Mouse (Mus musculus) layer of hippocampus, adult 9-10 months (tissue): ENCODE measurements around the gene Gmeb1.
"Not testable (repeated sequence)": the region's sequence is repeated elsewhere in the genome, so short reads cannot be mapped to it uniquely, and the experiment has no call there.

Experiments
- DNase-seq: peaks from one replicate; pipeline ENCODE4 v3.0.0; 2022; ENCODE audit warnings: low spot score

The Gmeb1 gene

DNA sequence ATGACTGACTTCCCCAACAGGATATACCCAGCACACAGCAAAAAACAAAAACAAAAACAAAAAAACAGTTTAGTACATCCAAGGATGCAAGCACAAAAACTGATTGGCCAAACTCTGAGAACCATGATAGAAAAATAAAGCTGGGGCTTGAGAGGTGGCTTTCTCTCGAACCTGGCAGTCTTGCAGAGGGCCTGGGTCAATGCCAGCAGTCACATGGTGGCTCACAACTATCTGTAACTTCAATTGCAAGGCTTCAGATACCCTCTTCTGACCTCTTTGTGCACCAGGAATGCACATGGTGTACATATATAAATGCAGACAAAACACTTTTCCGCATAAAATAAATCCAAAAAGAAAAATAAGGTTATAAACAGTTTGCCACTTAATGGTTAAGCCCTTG lies 11.8 kb upstream of the Gmeb1 start:
- DNase-seq = no peak

DNA sequence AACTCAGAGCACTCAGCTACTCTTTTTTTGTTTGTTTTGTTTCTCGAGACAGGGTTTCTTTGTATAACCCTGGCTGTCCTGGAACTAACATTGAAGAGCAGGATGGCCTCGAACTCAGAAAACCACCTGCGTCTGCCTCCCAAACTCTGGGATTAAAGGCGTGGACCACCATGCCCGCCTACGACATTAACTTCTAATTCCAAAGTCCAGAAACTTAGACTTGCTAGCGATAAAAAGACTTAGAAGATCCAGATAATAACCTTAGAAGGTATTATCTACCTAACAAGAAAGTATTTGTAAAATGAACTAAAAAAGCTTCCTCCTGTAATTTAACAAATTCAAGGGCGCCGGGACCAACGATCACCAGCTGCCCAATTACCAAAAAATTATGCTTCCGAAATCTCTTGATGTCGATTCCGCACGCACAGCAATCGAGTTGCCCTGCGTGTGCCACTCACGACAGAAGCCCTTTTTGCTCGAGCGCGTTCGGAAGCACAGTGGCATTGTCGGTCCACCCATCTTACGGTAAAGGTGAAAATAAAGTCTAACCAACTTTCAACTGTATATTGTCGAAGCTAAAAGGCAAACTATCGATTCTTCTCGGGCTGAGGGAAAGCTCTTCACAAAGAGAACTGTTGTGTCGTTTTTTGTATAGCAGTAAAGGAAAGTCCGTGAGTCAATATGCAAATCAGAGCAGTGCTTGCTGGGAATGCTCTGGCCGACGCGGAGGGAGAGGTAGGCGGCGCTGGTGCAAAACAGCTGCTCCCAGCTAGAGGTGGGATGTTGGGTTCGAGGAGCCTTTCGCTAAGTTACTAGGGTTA lies 8.5 kb upstream of the Gmeb1 start:
- DNase-seq = peak; percentile 83

DNA sequence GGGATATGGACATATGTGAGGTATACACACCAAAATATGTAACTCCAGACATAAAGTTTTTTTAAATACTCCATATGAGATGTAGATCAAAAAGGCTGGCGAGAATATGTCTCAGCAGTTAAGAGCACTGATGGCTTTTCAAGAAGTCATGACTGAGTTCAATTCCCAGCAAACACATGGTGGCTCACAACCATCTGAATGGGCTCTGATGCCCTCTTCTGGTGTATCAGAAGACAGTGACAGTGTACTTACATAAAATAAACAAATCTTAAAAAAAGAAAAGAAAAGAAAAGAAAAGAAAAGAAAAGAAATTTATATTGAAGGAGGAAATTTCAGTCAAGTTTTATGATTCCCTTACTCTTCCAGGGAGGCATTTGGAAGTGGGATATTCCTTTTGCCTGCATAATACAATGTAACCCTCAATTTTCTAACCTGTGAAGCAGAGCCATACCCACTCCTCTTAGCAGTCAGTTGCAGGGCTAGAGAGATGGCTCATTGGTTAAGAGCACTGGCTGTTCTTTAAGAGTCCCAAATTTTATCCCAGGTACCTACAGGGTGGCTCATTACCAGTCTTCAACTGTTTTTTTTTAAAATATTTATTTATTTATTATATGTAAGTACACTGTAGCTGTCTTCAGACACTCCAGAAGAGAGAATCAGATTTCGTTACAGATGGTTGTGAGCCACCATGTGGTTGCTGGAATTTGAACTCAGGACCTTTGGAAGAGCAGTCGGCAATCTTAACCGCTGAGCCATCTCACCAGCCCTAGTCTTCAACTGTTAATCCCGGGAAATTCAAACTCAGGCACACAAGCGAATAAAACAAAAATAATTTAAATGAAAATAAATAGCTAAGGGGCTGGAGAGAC lies 7.7 kb upstream of the Gmeb1 start:
- no peak for DNase-seq

DNA sequence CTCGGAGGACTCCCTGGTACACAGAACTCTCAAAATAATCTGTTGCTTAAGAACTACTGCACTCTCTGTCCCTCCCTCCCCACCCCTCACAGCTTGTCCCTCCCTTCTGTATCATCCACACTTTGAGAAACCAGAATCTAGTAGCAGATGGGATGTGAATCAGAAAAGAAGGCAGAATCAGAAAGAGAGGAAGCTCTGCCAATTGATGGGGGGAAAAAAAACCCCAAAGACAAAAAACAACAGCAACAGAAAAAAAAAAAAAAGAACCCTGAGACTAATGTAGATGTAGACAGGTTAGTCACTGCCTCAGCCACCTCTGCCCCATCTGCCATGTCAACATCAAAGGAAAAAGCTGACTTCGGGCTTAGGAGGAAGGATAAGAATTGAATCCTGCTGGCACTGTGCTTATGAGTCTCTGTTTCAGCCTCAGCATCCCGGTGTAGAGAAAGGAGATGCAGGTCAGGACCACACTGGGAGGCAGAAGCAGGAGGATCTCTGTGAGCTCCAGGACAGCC lies 5.5 kb upstream of the Gmeb1 start:
- DNase-seq = no peak

DNA sequence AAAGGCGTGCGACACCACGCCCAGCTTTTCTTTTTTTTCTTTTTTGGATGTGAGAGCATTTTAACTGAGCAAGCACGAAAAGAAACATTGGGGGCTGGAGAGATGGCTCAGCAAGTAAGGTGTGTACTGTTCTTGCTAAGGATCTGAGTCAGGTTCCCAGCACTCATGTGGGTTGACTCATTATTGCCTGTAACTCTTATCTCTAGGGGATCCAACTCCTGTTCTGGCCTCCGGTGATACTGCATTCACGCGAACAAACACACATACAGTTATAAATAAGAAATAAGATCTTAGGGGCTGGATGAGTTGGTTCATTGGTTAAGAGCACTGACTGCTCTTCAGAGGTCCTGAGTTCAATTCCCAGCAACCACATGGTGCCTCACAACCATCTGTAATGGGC lies 1.9 kb upstream of the Gmeb1 start:
- no peak for DNase-seq

DNA sequence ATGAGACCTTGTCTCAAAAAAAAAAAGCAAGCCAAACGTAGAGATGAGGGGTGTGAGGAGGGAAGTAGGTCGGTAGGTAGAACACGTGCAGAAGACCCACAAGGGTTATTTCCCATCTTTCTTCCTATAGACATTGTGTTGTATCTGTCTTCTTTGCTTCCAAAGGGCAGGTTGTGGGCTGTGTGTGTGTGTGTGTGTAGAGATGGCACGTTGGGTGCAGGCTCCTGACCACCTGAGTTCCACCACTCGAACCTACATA lies 885 bp upstream of the Gmeb1 start:
- no peak for DNase-seq

DNA sequence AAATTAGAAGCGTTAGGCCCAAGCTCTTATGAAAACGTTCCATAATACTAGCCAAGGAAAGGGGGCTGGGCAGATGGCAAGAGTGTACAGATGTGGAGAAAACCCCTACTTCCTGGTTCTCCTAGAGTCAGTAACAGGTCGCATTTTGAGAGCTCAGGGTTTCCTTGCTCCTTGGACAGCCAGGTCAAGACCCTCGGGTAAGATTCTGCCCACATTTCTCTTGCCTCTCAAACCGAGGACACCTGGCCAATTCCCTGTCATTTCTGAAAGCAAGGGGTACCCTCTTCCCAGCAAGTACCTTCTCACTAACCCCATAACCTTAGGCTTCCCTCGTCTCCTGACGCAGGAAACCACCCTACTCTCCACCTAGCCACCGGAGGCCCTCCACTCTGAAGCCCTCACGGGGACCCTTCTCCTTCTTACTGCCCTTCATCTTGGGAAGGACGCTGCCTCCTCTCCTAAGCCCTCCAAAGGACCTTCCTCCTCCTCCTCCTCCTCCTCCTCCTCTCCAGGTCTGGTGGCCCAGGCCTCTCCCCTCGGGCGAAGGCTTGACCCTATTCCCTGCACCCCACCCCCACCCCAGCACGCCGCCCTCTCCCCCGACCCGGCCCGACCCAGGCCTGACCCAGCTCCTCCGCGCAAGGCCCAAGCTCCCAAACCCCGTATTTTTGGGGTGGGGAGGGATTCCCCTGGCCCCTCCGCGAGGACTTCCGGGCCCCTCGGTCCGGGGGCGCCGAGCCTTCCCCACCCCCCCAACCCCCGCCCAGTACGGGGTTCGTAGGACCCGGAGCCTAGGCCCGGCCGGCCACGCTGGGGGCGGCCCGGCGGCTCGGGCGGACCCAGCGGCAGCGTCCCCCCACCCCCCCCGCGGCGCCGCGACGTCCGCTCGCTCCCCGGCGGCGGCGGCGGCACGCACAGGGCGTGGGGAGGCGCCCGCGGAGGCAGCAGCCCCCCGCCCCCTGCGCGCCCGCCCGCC lies 710 bp downstream of the Gmeb1 start:
- no peak for DNase-seq

DNA sequence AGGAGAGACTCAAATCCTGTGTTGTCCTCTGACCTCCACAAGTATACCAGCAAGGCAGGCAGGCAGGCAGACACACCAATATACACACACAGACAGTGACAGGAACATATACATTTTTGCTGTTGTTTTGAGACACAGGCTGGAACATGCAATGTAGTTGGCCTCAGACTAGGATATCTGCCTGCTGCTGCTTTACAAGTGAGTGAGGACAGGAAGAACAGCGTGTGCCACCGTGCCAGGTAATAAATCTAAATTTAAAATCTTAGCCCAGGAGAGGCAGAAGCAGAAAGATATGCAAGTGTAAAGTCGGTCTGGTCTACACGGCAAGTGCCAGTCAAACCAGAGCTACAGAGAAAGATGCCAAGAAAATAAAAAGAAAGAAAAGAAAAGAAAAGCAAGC lies 2.2 kb downstream of the Gmeb1 start:
- DNase-seq = no peak

DNA sequence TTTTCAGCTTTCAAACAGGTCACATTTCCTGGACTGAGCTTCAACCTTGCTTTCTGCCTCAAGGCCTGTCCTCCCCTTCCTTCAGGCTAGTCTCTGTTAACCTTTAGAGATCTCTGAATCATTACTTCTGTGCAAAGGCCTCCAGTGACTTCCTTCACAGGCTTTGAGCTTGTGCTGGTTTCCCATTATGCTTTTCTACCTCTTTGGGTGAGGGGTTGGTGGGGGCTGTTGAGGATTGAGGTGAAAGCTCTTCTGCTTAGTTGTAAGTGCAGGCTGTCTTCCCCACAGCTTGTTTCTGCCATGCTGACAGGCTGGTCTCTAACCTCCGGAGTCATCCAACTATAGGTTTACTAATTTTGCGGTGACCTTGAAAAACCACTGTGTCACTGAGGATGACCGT lies 5.0 kb downstream of the Gmeb1 start:
- no peak for DNase-seq

DNA sequence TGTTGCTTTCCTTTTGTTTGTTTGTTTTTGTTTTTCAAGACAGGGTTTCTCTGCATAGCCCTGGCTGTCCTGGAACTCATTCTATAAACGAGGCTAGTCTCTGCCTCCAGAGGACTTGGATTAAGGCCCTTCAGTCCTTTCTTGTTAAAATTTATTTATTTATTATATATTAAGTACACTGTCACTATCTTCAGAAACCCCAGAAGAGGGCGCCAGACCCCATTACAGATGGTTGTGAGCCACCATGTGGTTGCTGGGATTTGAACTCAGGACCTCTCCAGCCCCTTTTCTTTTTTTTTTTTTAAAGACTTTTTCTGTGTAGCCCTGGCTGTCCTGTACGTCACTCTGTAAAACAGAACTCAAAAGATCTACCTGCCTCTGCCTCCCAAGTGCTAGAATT lies 6.4 kb downstream of the Gmeb1 start:
- no peak for DNase-seq

DNA sequence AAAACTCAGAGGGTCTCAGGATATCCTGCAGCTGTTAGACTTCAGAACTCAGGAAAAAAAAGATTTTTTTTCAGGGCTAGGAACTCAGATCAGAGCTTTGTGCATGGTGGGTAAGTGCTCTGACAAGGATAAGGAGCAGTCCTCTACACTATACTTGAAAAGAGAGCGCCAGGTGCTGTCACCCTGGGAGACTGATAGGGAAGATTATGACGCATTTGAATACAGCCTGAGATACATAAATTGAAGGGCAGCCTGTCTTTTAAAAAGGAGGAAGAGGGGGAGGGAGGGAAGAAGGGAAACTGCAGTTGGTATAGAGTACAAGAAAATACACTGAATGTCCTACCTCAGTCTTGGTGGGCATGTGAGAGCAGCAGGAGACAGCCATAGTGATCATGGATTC lies 7.8 kb downstream of the Gmeb1 start:
- no peak for DNase-seq

DNA sequence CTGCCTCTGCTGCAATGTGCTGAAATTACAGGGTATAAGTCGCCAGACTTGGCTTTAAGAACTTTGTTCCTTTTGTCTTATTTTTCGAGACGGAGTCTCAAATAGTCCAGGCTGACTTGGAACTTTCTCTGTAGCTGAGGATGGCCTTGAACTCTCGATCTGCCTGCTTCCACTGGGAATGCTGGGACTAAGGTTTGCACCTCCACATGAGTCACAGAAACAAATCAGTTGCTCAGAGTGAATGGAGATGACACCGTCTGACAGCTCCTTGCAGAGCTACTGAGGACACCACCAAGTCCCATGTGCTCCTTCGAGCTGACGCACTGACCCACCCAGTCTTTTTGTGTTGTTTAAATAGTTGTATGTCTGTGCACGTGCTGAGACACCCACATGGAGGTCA lies 8.3 kb downstream of the Gmeb1 start:
- DNase-seq = no peak

DNA sequence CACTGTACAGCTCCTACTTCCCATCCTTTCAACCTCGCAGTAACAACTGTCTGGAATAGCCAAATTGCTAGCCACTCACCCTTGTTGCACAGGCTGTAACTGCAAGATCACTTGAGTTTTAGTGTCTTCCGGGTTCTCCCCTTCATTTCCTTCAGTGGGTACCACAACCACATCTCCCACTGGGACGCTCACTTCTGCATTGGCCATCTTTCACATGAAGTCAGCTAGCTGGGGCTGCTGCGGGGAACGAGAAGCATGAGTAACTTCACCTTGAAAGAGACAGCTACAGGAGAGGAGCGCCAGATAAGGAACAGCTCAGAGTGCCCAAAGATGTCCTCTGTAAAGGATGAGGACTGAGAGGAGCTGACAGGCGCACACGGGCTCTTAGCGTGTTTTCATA lies 9.8 kb downstream of the Gmeb1 start:
- no peak for DNase-seq

DNA sequence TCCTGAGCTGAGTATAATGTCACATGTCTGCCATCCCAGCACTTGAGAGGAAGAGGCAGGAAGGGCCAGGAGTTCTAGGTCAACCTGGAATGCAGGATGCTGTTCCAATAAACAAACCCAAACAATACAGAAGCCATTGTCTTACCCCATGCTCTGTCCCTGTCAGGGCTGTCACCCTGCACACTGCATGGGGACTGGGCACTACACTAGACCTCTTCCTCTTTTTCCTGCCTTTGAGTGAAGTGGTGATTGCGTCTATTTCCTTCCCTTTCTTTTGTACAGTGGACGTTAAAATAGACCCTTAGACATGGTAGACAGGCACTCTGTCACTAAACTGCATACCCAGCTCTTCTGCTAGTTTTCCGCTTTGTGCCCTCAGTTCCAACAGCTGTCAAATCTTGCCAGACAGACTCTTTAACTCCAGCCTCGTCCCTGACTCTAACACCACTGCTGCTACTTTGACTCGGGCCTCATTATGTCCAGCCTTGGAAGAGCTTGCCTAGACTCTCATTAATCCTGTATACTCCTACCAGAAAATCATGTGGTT lies 13.9 kb downstream of the Gmeb1 start:
- no peak for DNase-seq

DNA sequence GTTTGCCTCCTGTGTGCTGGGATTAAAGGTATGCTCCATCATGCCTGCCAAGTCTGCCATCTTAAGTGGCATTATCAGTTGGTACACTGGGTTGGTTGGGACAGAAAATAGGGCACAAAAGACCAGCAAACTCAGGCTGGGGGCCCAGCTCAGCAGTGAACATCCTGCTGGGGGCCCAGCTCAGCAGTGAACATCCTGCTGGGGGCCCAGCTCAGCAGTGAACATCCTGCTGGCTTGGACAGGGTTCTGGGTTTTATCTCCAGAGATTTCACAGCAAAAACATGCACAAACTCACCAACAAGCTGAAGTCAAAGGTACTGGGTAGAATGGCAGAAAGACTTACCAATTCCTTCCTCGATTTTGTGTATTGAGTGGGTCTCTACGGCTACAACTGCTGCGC lies 15.8 kb downstream of the Gmeb1 start:
- DNase-seq = no peak

DNA sequence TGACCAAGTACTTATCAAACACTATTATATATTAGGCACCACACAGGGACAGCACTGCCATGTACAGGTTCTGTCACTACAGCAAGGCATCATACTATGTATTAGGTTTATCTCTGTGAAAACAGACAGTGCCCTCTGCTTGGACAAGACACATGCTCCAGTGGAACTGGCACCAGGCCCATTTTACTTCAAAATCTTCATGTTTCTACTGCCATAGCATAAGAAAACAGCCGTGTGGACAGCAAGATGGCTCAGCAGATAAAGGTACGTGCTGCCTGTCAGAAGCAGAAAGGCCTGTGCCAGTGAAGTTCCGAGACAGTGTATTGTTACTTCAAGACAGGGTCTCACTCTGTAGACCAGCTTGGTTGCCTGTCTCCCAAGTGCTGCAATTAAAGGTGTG lies 20.2 kb downstream of the Gmeb1 start:
- DNase-seq = no peak

DNA sequence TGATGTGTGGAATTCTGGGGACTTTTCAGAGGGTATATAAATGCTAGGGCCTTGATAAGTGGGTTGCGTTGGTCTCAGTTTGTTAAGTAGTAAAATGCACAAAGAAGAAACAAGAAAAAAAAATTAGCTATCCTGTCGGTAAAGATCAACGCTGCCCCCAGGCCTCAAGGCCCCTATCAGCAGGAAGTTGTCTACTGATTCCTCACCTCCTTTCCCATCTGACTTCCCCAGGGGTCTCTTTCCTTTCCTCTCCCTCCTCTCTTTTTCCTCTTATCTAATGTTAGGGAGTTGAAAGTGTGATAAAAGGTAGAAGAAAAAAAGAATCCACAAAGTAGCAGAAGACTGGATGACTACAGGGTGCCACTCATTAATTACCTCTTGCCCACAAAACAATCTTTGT lies 21.0 kb downstream of the Gmeb1 start:
- DNase-seq = no peak

DNA sequence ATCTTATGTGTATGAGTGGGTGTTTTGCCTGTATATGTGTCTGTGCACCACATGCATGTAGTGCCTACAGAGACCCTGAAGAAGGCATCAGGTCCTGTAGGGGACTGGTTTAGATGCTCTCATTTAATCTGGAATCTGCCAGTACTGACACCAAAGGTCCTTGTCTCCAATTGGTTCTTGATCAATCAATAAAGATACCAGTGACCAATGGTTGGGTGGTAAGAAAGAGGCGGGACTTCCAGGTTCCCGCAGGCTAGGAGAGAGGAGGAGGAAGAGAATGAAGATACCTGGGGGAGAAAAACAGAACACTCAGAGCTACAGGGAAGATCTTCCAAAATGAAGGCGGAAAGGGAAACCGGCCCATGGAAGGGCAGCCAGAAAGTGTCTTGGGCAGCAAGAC lies 23.0 kb downstream of the Gmeb1 start:
- DNase-seq = no peak

DNA sequence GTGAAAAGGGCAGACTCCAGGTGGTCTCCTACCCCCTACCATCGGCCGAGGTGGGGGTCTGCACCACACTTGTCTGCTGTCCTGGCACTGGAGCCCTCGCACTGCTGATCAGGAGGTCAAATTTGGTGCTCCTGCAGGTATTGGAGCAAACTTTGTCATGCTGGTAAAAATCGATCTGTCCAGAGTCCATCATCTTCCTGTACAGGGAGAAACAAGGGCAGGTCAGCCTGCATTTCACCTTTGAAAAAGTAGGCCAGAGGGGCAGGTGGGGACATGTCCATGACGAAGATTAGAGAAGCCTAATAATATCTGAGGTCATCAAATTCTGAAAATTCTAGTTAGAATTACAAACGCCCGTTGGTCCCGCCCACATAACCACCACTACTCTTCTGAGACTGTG lies 26.7 kb downstream of the Gmeb1 start:
- no peak for DNase-seq

DNA sequence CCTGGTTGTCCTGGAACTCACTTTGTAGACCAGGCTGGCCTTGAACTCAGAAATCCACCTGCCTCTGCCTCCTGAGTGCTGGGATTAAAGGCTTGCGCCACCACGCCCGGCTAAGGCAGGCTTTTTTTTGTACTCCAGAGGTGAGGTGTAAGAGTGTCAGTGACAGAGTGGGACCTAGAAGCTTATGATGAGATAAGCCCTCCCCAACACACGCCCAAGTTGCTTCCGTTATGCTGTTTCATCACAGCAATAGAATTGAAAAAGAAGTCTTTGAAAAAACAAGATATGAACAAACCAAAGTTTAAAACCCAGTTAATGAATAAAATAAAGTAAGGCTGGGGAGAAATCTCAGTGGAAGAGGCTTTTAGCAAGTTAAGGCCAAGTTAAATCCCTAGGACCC lies 31.0 kb downstream of the Gmeb1 start:
- DNase-seq = no peak

DNA sequence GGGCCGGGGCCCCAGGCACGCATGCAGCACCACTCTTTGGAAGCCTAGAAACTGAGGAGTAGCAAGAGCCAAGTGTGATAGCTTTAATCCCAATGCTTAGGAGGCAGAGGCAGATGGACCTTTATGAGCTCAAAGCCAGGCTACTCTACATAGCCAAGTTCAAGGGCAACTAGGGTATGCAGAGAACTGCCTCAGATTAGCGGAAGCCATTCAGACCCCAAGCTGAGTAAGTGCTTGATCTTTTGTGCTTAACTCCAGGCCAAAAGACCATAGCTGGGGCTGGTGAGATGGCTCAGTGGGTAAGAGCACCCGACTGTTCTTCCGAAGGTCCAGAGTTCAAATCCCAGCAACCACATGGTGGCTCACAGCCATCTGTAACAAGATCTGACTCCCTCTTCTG lies 39.4 kb downstream of the Gmeb1 start:
- not testable (repeated sequence) for DNase-seq

DNA sequence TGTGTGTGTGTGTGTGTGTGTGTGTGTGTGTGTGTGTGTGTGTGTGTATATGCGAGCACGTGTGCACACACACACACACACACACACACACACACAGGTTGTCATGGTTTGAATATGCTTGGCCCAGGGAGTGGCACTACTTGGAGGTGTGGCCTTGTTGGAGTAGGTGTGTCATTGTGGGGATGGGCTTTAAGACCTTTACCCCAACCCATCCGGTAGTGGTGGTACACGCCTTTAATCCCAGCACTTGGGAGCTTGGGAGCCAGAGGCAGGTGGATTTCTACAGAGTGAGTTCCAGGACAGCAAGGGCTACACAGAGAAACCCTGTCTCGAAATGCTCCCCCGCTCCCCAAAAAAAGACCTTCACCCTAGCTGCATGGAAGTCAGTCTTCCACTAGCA lies 43.0 kb downstream of the Gmeb1 start:
- DNase-seq = not testable (repeated sequence)
